ENCODE assay signal across 8 mouse cellular contexts in genomic region chr7:29039604-29039984, GRCm38 (mm10). TPM values are rescaled to one million over a fixed set of nuclear protein-coding genes. Genes with fewer than 3 reads are reported as not detected.
A peak's percentile ranks its signal among the peaks of the same experiment; 100 is the strongest.
DNase-seq lines count a peak whose midpoint lies in the region; ATAC-seq lines count a peak whose summit lies in the region.

No protein-coding gene starts in this region.

- DNase-seq in ZHBTc4 (ENCODE audit: low read depth, low spot score), result peak; percentile 93
- peak; percentile 80 for DNase-seq in gastrocnemius, adult 18-20 months (ENCODE audit: low spot score)
- peak; percentile 87 for DNase-seq in left cerebral cortex, adult 11 months (ENCODE audit: low spot score)
- peak; percentile 97 for DNase-seq in lung, postnatal 36 days
- DNase-seq in retina, postnatal 1 day, result peak; percentile 95
- DNase-seq in thymus, postnatal 4 days, result peak; percentile 93

- peak; percentile 85 for ATAC-seq in common myeloid progenitor, adult 5-6 weeks (replicated peaks; ENCODE audit: low read depth, poor library complexity, severe bottlenecking)
- ATAC-seq in hindbrain, embryonic 16.5 days, result peak; percentile 55

- H3K27ac ChIP-seq in hindbrain, embryonic 16.5 days (ENCODE audit: low read depth, low read length), result 0 out of 2 replicates have a peak overlapping the region, but pooled peaks have one; percentile 1

- H3K9ac ChIP-seq in hindbrain, embryonic 16.5 days (ENCODE audit: low read depth, low read length), result peak overlapping the region; percentile 55

- no peaks in the 10 kb centered on the region for H3K9me3 ChIP-seq in hindbrain, embryonic 16.5 days (ENCODE audit: control insufficient read depth, low read length)

- no peaks in the 10 kb centered on the region for H3K36me3 ChIP-seq in hindbrain, embryonic 16.5 days (ENCODE audit: control insufficient read depth, insufficient read depth, low read length)

- peak overlapping the region; percentile 87 for H3K4me2 ChIP-seq in hindbrain, embryonic 16.5 days (ENCODE audit: low read length)

- no peaks in the 10 kb centered on the region for H3K27me3 ChIP-seq in hindbrain, embryonic 16.5 days (replicated peaks; ENCODE audit: control insufficient read depth, insufficient read depth, low read length)

- H3K4me3 ChIP-seq in hindbrain, embryonic 16.5 days (ENCODE audit: low read length), result peak overlapping the region; percentile 43

- 0% methylated on average over 11 of the region's 11 CpGs for WGBS in hindbrain, embryonic 16.5 days

- H3K4me1 ChIP-seq in hindbrain, embryonic 16.5 days (ENCODE audit: control insufficient read depth, insufficient read depth, low read depth, low read length), result peaks cover 8% of the 10 kb centered on the region

RNA-seq across cellular contexts. Expression of gene Map4k1, which starts 57.7 kb away (rescaled TPM):
- 65.8 and 72.9 TPM in 2 replicates for total RNA-seq in common myeloid progenitor, adult 5-6 weeks (2017)
- total RNA-seq in gastrocnemius, adult 18-20 months (2021), result under 1 TPM; 0.24 to 0.59 TPM
- polyA plus RNA-seq in hindbrain, embryonic 16.5 days (2015; fragmentation: Nextera tagmentation; extraction: Ambion mirVana), result 10.7 and 13.8 TPM in 2 replicates

RNA-seq across cellular contexts. Expression of gene Eif3k, which starts 57.9 kb away (rescaled TPM):
- 417 and 491 TPM in 2 replicates for total RNA-seq in common myeloid progenitor, adult 5-6 weeks (2017)
- total RNA-seq in gastrocnemius, adult 18-20 months (2021), result 100 to 1,000 TPM; 128 TPM
- 282 and 295 TPM in 2 replicates for polyA plus RNA-seq in hindbrain, embryonic 16.5 days (2015; fragmentation: Nextera tagmentation; extraction: Ambion mirVana)

Comparison
In these comparisons a context has a peak if more than half of its experiments do, and no peak if none do; other contexts are left out.
1. Peak in every context shown above with its lines: DNase-seq, ATAC-seq, H3K4me3 ChIP-seq and H3K27ac ChIP-seq.
2. RNA of gene Map4k1, which starts 57.7 kb away (total RNA-seq): 65.8 to 72.9 TPM in common myeloid progenitor, adult 5-6 weeks; 0.24 to 0.59 TPM in gastrocnemius, adult 18-20 months; every median in the first group is over 10 times any median in the second.